Mouse (Mus musculus) mammary gland, adult 2 months (tissue): ENCODE results near the gene Tceal6. TPM values are rescaled to one million over a fixed set of nuclear protein-coding genes. Genes with fewer than 3 reads are reported as not detected.

Source experiments
- polyA plus RNA-seq: library from polyadenylated mRNA; depleted of rRNA; stranded (reverse); fragments of >200 nt; gene quantifications from 2 replicates; pipeline ENCODE4 v1.2.3, GENCODE M21; 2012; ENCODE audit warnings: low replicate concordance; rRNA removed

The Tceal6 gene
- not detected in 2 replicates for polyA plus RNA-seq

GRCm38 (mm10) chrX:135210436-135211221 is at the start of gene Tceal6:
Gene Tceal6 (minus strand): TSS chrX:135210687.

GRCm38 (mm10) chrX:135177532-135177931 is 33.0 kb downstream of the Tceal6 start, which contains the start of gene Gm15023:
Gene Gm15023 (minus strand): TSS chrX:135177632.

Other genes with a start within 250 kb of the Tceal6 start
- gene Nxf2, start 245.9 kb downstream of the Tceal6 start, polyA plus RNA-seq = not detected in 2 replicates
- gene Zmat1, start 201.5 kb downstream of the Tceal6 start, polyA plus RNA-seq = 0.22 and 0.67 TPM in 2 replicates
- not detected in 2 replicates for gene Gm15023, start 33.1 kb downstream of the Tceal6 start, polyA plus RNA-seq
- not detected in 2 replicates for gene Pramel3, start 91.6 kb upstream of the Tceal6 start, polyA plus RNA-seq
- gene Gm5128, start 162.6 kb upstream of the Tceal6 start, polyA plus RNA-seq = not detected in 2 replicates
- not detected in 2 replicates for gene Gm7903, start 223.1 kb upstream of the Tceal6 start, polyA plus RNA-seq